Mouse (Mus musculus) adrenal gland, postnatal 4 days (tissue): ENCODE measurements around the gene Olfr1454. TPM values are rescaled to one million over a fixed set of nuclear protein-coding genes. Genes with fewer than 3 reads are reported as not detected.

ENCODE experiments used
- DNase-seq, 2 experiments: peaks; one replicate each; pipeline ENCODE4 v3.0.0; 2021 to 2022; ENCODE audit warnings: low spot score in 2 of 2, mixed read lengths in 2 of 2
- long read RNA-seq, 2 experiments: library from polyadenylated mRNA; stranded (forward); transcript quantifications; one replicate each; pipeline ENCODE4 v2.0.0; 2021
- total RNA-seq, 2 experiments: library from RNA; stranded (reverse); gene quantifications; 2 replicates each; pipeline ENCODE4 v1.2.3; 2021

Olfr1454 gene
- total RNA-seq, result not detected
- long read RNA-seq, experiment 1, result 0 reads
- long read RNA-seq, experiment 2, result 0 reads

GRCm38 (mm10) chr19:13060310-13060709 lies at the start of gene Olfr1454:
Gene Olfr1454 (plus strand): TSS chr19:13060610.
- no peak for DNase-seq

- no peak for DNase-seq
Measured at GRCm38 (mm10) chr19:13028227-13028626, 32.2 kb upstream of the Olfr1454 start, which contains the start of gene Olfr1453. Gene Olfr1453 (minus strand): TSS chr19:13028327.

- DNase-seq, result no peak
Measured at GRCm38 (mm10) chr19:13093908-13094307, 33.5 kb downstream of the Olfr1454 start.

GRCm38 (mm10) chr19:13097791-13098190 lies 37.4 kb downstream of the Olfr1454 start, which contains the start of gene Olfr1457:
Gene Olfr1457 (minus strand): TSS chr19:13097891.
- no peak for DNase-seq

- DNase-seq, result no peak
Measured at GRCm38 (mm10) chr19:13106675-13107074, 46.3 kb downstream of the Olfr1454 start, which contains the start of gene Olfr1458. Gene Olfr1458 (minus strand): TSS chr19:13106775.

Other genes with a start within 250 kb of the Olfr1454 start
- not detected for gene Gm5244, start 213.9 kb upstream of the Olfr1454 start, total RNA-seq
- not detected for gene Olfr1444, start 203.3 kb upstream of the Olfr1454 start, total RNA-seq
- not detected for gene Olfr1445, start 176.8 kb upstream of the Olfr1454 start, total RNA-seq
- not detected for gene Olfr1446, start 167.1 kb upstream of the Olfr1454 start, total RNA-seq
- not detected for gene Olfr1447, start 156.9 kb upstream of the Olfr1454 start, total RNA-seq
- gene Olfr1448, start 136.2 kb upstream of the Olfr1454 start, total RNA-seq, result not detected
- not detected for gene Olfr1449, start 129.8 kb upstream of the Olfr1454 start, total RNA-seq
- gene Olfr1450, start 110.4 kb upstream of the Olfr1454 start, total RNA-seq, result not detected
- not detected for gene Olfr1451, start 65.6 kb upstream of the Olfr1454 start, total RNA-seq
- gene Olfr1453, start 32.3 kb upstream of the Olfr1454 start, total RNA-seq, result not detected
- gene Olfr1457, start 37.3 kb downstream of the Olfr1454 start, total RNA-seq, result not detected
- gene Olfr1458, start 46.2 kb downstream of the Olfr1454 start, total RNA-seq, result not detected
- gene Olfr1459, start 88.9 kb downstream of the Olfr1454 start, total RNA-seq, result under 1 TPM in 1 of 2 experiments, not detected in 1; 0.06 TPM
- gene Olfr1461, start 102.4 kb downstream of the Olfr1454 start, total RNA-seq, result not detected
- gene Olfr1462, start 125.1 kb downstream of the Olfr1454 start, total RNA-seq, result not detected
- not detected for gene Olfr1463, start 170.7 kb downstream of the Olfr1454 start, total RNA-seq